Mouse (Mus musculus): ENCODE results near the gene Arhgap4.

The Arhgap4 gene

DNA sequence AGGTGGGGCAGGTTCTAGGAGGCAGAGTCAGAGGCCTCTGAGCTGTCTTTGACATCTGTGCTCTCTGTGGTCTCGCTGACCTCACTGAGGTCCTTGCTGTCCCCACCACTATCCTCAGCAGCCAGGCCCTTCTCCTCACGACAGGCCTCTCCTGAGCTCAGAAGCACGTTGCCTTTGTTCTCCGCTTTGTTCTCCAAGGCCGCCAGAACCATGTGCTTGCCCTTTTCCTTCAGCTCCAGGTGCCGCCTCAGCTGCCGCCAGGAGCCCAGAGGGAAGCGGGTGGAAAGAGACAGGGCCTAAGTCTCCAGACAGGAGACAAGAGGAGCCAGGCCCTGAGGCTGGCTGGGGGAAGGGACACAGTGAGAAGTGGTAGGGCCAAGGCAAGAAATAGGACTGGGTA lies 4.7 kb downstream of the Arhgap4 start:
- CTCF ChIA-PET = no interaction called here

DNA sequence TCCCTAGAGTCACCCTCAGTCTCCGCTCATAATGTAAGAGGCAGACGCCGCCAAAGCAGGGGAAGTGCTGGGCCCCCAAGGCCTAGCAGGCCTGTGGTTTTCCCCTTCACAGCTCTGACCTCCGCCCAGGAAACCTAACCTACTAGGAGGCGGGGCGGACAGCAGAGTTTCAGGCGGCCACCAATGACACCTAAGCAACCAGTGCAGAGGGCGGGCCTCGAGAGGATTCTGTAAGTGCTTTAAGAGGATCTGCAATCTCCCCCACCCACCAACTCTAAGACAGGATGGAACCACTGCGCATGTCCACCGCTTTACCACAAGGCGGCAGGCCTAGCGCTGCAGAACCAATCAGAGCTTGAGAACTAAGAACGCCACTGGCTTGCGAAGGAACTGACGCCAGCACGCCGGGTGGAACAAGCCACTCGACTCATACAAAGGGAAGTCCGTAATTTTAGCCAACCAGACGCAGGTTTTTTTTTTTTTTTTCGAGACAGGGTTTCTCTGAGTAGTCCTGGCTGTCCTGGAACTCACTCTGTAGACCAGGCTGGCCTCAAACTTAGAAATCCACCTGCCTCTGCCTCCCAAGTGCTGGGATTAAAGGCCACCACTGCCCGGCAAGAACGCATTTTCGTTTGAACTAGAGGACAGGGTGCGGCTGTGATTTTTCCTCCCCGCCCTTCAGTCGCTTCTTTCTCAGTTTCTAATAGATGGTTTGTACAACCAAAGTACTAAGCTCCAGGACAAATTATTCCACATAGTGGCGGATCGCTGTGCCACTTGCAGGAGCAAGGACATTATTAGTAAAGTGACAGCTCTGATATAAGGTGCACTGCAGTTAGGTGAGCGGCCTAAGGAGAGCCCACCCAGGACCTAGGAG lies 6.6 kb downstream of the Arhgap4 start:
- CTCF ChIA-PET = interaction anchor here (0.7 kb wide), 1 partner anchor 452 kb away, joined by 3 read pairs; no protein-coding TSS in a partner anchor

DNA sequence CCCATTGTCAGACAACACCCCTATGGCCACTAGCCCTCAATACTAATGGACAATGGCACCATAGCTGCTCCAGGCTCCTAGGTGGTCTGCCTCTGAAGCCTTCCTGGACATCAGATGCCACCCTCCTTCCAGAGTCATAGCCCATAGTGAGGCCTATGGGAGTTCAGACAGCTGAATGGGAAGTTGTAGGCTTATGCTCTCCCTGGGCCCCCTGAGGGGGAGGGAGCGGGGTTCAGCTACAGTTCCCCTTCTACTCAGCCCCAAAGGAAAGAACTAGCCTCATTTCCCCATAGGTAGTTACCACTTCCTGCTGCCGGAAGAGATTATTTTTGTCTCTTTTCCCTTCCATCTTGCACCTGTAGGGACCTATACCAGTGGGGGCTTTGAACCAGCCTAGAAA lies 10.1 kb downstream of the Arhgap4 start:
- CTCF ChIA-PET = interaction anchor here (0.5 to 0.6 kb wide), 2 partner anchors 8 to 10 kb away, joined by 3 to 9 read pairs; partner anchors contain the start of genes Arhgap4 and Naa10

DNA sequence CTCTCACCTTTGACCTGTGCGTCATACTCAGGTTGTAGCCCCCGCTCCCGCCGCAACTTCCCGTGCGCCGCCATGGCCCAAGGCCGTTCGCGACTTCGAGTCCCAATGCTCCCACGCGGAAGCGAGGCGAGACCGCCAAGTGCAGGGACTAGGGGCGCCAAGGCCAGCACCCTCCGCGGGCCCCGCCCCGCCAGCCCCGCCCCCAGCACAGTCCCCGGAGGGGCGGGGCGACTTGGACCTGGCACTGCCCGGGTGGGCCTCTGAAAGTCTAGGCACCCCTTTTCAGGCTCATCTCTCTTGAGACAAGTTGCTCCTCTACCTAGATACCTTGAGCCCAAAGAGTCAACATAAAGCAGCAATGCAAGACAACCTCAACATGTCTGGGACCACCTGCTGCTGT lies 10.5 kb downstream of the Arhgap4 start:
- CTCF ChIA-PET = no interaction called here

DNA sequence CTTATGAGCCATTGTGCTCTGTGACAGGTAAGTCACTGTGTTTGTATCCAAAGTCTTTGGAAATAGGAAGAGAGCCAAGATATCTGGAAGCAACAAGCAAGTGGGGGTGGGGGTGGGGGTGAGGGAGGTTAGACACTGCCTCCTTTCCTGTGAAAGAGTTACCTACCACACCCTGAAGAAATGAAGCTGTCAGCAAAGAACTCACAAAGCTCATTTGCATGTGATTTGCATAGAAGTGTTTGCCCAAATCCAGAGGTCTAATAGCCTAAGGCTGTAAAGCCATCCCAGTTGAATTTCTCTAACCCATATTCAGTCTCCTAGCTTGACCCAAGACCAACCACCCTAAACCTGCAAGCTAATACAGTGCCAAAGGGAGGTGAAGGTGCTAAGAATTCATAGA lies 11.2 kb downstream of the Arhgap4 start:
- CTCF ChIA-PET = no interaction called here

DNA sequence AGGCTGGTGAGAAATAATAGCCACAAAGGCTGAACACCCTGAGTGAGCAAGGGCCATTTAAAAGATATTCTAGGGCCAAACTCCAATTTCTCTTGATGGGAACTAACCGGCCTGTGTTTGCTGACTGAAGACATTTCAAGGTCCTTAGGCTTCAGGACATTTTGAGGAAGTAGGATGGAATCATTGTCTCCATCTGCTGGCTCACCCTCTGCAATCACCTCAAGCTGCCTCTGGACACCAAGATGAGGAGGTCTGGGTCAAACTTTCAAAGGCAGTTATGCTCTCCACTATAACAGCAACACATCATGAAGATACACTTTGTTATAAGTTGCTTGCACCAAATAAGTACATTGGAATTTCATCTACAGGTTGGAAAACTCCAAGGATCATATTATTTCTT lies 11.6 kb downstream of the Arhgap4 start:
- CTCF ChIA-PET = no interaction called here

DNA sequence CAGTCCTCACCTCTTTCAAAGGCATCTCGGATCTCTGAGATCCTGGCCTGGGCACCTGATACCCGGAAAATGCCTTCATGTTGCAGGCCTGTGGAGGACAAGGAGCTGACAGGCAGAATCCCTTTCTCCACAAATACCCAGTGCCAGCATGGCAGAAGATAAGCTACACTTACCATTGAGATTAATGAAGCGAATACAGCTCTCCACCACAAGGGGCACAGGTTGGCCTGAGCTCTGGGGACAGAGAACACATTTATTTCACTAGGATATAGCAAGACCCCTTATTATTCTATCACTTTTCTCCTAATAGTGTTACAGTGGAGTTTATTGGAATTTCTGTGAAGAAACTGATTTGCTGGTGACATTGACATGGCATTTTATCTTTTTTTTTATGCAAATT lies 23.7 kb downstream of the Arhgap4 start:
- CTCF ChIA-PET = no interaction called here

DNA sequence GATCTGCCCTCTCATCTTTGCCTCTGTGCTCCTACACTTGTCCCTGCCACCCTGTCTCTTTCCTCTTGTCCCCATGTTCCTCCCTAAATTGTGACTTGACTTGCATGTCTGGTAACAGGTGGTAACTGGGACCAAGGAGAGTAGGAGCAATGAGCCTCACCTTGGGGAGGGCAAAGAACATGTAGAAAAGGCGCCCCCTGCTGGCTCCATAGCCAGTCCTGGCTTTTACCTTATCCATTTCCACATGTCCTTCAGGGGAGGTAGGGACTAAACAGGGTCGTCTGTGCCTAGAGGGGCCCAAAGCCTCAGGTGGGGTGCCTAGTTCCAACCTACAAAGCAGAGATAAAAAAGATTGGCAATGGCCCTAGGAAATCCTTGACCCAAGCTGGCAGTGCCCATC lies 26.0 kb downstream of the Arhgap4 start, which contains the start of gene L1cam:
L1cam (minus strand) TSS at position 387 of the 400 bp plus-strand sequence.
- CTCF ChIA-PET = interaction anchor here (0.6 kb wide), 1 partner anchor 96 kb away, joined by 3 read pairs; no protein-coding TSS in a partner anchor

DNA sequence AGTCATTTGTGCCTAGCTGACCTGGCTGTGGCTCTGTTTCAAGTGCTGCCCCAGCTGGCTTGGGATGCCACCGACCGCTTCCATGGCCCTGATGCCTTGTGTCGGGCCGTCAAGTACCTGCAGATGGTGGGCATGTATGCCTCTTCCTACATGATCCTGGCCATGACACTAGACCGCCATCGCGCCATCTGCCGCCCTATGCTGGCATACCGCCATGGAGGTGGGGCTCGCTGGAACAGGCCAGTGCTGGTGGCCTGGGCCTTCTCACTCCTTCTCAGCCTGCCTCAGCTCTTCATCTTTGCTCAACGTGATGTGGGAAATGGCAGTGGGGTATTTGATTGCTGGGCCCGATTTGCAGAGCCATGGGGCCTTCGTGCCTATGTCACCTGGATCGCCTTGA lies 28.8 kb downstream of the Arhgap4 start:
- CTCF ChIA-PET = interaction anchor here (0.6 kb wide), 1 partner anchor 838 kb away, joined by 3 read pairs; no protein-coding TSS in a partner anchor

DNA sequence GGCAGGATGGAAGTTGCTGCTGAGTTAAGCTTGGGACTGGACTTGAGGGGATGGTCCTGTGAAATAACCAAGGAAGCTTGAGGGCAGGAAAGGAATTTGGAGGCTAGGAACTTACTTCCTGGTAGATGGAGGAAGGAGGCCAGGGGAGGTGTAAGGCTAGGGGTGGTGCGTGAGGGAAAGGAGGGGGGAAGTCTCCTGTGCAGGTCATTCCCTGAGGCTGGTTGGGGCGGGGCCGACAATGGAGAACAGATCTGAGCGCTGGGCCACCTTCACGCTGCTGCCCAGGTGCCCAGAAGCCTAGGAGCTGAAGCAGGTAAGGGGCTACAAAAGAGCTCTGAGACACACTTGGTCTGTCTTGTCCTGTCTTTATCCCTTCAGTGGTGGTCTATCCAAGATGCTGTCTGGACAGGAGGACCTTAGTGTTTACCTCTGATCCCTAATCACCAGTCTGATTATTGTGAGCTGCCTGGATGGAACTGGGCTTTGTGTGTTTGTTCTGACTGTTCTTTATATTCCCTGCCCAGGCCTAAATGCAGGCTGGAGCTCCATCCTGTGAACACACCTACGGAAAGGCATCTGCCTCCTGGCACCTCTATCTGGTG lies 30.0 kb downstream of the Arhgap4 start, which contains the start of gene Avpr2:
Avpr2 (plus strand) TSS at position 552 of the 602 bp plus-strand sequence.
- CTCF ChIA-PET = no interaction called here

DNA sequence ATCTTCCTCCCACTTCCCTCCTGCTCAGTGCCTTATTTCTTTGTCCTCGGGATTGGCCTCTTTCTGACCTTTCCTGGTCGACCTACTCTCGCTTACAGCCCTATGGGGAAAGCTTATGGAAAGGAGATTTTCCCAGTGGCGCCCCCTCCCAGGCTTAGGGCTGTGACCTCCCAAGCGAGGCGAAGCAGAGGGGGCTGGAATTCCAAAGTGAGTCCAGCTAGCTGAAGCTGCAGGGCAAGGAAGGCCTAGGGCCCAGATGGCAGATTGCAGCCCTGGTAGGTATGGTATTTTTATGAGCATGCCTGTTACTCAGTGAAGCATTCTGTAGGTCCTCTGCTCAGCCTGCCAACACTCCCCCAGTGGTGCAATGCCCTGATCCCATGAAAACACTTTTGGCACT lies 40.2 kb downstream of the Arhgap4 start:
- CTCF ChIA-PET = interaction anchor here (0.6 kb wide), 1 partner anchor 84 kb away, joined by 4 read pairs; no protein-coding TSS in a partner anchor

DNA sequence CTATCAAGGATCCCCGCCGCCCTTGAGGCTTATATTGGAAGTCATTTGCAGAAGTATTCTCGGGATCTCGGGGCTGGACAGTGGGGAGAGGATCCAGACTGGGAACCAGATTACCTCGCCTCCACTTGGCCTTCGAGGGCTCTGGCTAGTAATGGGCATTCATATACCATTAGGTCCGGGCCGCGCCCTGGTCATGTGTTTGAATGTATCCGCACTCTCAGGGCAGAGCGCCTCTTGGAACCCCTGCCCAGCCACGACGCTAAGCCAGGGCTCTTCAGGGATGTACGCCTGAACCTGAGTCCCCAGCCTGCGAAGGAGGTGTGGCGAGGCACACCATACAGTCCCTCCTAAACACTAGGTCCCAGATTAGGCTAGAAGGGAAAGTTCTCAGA lies 40.6 kb downstream of the Arhgap4 start:
- CTCF ChIA-PET = interaction anchor here (0.6 kb wide), 1 partner anchor 84 kb away, joined by 4 read pairs; no protein-coding TSS in a partner anchor

DNA sequence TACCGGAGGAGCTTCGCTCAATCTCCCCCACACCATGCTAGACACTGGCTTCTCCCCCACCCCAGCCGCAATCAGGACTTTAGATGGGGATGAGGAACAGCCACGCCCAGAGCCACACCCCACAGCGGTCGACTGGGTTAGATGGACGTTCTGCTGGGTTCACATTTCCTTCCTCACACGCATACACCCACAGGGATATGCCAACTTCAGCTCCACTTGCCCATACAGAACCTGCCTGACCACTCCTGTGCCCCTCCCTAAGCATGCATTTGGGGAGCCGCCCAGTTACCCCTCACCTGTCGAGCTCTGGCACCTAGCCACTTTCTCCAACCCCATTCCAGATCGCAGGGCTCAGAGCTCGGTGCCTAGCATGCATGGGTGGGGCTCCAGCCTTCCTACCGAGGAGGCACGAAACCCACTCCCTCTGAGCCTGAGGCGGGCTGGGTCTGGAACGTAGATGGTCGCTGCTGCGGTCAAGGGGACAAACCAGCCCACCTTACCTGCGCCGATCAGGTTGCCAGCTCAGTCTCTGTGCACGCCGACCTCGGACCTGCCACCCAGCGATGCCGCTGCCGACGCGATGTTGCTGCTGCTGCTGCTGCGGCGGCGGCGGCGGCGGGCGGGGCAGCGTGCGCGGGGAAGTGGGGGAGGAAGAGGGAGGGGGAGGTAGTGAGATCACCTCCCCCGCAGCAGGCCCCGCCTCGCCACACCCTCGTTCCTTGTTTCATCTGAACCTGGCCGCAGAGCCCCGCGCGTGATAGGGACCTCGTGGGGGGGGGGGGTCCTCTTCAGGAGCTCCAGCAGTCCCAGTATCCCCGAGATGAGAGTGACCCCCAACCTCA lies 41.3 kb downstream of the Arhgap4 start:
- CTCF ChIA-PET = interaction anchor here (0.6 kb wide), 1 partner anchor 83 kb away, joined by 4 read pairs; no protein-coding TSS in a partner anchor

DNA sequence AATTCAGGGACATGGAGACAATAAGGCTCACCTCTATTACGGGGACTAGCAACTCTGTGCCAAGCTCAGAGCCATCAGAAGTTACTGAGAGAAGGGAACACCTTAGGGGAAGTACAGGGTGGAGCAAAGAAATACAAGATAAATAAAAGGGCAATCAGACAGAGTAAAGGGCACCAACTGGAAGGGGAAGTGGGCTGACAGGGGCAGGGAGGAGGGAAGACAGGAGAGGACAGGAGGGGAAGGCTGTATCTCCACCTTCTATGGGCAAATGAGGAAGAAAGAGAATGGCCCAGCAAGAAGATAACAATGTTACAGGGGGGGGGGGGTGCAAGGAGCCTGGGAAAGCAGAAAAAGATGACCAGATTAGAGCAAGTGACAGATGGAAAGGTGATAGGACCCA lies 44.7 kb downstream of the Arhgap4 start:
- CTCF ChIA-PET = no interaction called here

DNA sequence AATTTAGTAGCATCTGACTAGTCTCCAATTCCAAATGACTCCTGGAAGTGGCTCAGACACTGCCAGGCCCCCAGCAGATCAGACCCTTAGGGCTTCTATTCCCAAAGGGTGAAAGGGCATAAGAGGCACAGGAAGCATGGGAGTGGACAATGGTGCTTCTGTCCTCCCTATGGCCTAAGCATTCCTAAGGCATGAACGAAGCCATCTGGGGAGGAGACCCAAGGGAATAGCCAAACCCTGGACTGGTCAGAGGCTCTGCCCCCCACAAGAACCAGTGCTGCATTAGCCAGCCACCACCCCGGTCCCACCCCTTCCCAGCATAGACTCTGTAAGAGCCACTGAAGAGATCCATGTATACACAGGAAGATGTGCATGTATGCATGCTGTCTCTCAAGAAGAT lies 45.8 kb downstream of the Arhgap4 start:
- CTCF ChIA-PET = no interaction called here

DNA sequence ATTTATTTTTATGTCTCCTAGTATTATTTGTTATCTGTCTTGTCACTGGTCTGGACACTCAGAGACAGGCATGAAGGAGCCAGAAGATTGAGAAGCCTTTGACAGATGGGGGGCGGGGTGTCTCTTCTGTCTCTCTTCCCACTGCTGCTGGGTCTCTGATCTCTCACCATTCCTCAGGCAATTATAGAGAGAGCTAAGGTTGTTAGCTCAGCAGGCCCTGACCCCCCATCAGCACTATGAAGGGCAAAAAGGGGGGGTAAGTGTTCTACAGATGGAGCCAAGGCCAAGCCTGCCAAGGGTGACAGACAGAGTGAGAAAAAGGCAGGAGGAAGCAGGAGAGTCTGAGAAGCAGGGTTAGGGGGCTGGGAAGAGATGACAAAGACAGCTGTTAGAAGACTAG lies 49.7 kb downstream of the Arhgap4 start:
- CTCF ChIA-PET = no interaction called here

DNA sequence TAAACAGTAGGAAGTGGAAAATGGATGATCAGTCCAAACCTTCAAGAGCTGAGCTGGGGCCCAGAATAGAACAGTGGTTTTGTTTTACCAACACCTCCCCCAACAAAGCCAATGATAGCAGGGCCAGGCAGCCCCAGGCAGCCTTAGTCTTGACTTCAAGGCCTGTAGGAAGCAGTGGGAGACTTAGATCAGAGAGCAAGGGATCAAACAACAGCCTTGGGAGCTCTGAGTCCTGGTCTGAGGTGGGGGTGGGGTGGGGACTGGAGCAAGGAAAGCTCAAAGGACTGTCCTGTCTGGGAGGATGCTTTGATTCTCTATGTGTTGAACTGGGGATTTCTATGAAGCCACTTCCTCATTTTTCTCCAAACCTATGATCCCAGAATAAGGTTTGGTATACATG lies 50.2 kb downstream of the Arhgap4 start:
- CTCF ChIA-PET = no interaction called here

DNA sequence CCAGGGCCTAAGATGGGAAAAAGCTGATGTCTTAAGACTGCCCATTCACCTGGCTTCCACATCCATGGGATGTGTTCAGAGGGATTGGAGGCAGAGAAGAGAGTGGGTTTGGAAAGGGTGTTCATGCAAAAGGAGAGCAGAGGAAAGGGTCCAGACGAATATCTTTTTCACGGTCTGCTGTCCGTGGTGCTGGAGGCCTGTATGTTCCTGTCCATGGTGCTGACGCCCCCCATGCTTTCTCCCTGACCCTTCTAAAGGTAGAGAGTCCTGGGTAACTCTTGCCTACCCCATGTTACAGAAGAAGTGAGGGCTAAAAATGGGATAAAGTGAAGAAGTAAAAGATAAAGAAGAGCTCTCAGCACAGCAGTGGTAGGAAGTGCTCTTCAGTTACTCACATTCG lies 52.3 kb downstream of the Arhgap4 start:
- CTCF ChIA-PET = interaction anchor here (0.7 kb wide), 1 partner anchor 336 kb away, joined by 3 read pairs; no protein-coding TSS in a partner anchor

DNA sequence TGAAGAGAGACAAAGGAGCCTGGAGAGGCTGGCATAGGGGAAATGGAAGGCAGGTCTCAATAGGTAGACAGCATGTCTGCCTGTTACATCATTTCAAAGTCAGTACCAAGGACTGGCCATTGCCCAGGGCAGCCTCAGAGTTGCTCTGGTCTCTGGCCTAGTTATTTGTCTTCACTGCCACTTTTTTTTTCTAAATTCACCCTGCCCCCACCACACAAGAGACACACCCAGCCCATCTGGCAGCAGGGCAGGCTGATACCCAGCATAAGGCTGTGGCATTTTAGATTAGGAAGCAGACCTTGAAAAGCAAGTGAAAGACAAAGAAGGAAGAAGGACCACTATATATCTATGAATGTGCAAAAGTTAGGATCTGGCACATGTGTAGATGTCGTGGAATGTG lies 53.8 kb downstream of the Arhgap4 start:
- CTCF ChIA-PET = no interaction called here

DNA sequence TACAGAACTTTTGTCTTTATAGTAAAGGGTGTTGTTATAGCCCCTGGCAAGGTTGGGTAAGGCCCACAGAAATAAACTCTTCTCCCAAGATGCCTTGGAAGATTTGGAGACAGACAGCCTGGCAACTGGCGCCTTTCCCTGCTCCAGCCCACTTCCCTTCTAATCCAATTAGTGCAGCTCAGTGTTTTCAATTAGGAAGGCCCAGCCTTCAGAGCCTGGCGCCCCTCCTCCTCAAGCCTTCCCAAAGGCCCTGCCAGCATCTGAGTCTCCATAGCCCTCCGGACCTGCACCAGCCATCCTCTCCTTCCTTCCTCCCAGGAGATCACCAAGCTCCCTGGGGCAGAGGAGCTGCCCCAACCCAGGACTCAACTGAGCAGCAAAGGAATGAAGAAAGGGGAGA lies 54.4 kb downstream of the Arhgap4 start:
- CTCF ChIA-PET = no interaction called here

DNA sequence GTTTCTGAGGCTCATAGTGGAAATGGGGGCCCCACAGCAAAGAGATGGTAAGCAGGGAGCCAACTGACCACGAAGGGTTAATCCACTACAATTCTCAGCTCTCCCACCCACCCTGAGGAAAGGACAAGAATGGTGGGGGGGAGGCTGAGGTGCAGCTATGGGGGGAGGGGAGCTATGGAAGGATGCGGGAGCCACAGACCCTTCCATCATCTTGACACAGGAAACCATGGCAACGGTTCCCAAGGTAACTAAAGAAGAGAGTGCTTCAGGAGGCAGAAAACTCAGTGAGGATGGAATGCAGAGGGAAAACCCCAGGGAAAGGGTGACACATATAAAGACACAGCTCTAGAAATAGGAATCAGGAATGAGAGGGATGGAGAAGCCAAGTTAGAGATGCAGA lies 57.0 kb downstream of the Arhgap4 start:
- CTCF ChIA-PET = no interaction called here

DNA sequence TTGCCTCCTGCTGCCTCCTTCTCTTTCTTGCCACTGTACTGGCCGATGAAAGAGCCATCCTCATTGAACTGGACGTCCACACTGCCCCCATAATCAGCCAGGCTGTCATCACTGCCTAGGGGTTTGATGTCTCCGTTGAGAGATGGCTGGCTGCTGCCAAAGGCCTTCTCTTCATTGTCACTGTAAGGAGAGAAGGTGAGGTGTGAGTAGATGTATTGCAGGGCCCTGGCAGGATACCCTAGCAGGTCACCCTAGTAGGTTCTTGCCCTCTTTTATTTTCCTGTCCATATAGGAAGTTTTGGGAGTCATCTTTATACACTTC lies 66.6 kb downstream of the Arhgap4 start:
- CTCF ChIA-PET = no interaction called here
